Mouse (Mus musculus) left cerebral cortex, adult 11 months (tissue): ENCODE measurements at regions not wholly inside any gene's neighbourhood (a gene's known extent, or its start where the extent isn't known, plus 50 kb on each side); places are given as distances from the start of the nearest gene placed in this dataset.
"Not testable (repeated sequence)": the region's sequence is repeated elsewhere in the genome, so short reads cannot be mapped to it uniquely, and the experiment has no call there.

Source experiments
- DNase-seq: peaks from one replicate; pipeline ENCODE4 v3.0.0; 2022; ENCODE audit warnings: low spot score

GRCm38 (mm10) chr4:153830491-153830890 is 126.5 kb upstream of the A430005L14Rik start:
- DNase-seq: no peak

- DNase-seq: not testable (repeated sequence)
Observed at GRCm38 (mm10) chr4:153831251-153831650, 125.8 kb upstream of the A430005L14Rik start.

- DNase-seq: no peak
Observed at GRCm38 (mm10) chr4:153832151-153832550, 124.9 kb upstream of the A430005L14Rik start.

- DNase-seq: no peak
Observed at GRCm38 (mm10) chr4:153844766-153845165, 112.3 kb upstream of the A430005L14Rik start.

GRCm38 (mm10) chr4:153848274-153848673 is 108.8 kb upstream of the A430005L14Rik start:
- no peak for DNase-seq

GRCm38 (mm10) chr4:153850186-153850585 is 106.9 kb upstream of the A430005L14Rik start:
- DNase-seq: no peak

- DNase-seq: no peak
Observed at GRCm38 (mm10) chr4:153854084-153854747, 102.8 kb upstream of the A430005L14Rik start.

GRCm38 (mm10) chr4:153854748-153855092 is 102.3 kb upstream of the A430005L14Rik start:
- no peak for DNase-seq

- no peak for DNase-seq
Observed at GRCm38 (mm10) chr4:153861420-153861819, 95.6 kb upstream of the A430005L14Rik start.

GRCm38 (mm10) chr4:153862121-153862660 is 94.8 kb upstream of the A430005L14Rik start:
- DNase-seq: no peak

- DNase-seq: no peak
Observed at GRCm38 (mm10) chr4:153872346-153872745, 84.7 kb upstream of the A430005L14Rik start.

GRCm38 (mm10) chr4:153875036-153875435 is 82.0 kb upstream of the A430005L14Rik start:
- DNase-seq: not testable (repeated sequence)

- DNase-seq: no peak
Observed at GRCm38 (mm10) chr4:153876954-153877642, 79.9 kb upstream of the A430005L14Rik start.

- DNase-seq: no peak
Observed at GRCm38 (mm10) chr4:153883057-153883456, 74.0 kb upstream of the A430005L14Rik start.

- DNase-seq: no peak
Observed at GRCm38 (mm10) chr4:153884044-153884443, 73.0 kb upstream of the A430005L14Rik start.

- no peak for DNase-seq
Observed at GRCm38 (mm10) chr4:153885836-153886235, 71.2 kb upstream of the A430005L14Rik start.

GRCm38 (mm10) chr4:153890130-153890529 is 66.9 kb upstream of the A430005L14Rik start:
- no peak for DNase-seq

GRCm38 (mm10) chr4:153899721-153900120 is 57.3 kb upstream of the A430005L14Rik start:
- DNase-seq: no peak

GRCm38 (mm10) chr4:153905076-153905475 is 52.0 kb upstream of the A430005L14Rik start:
- no peak for DNase-seq

- DNase-seq: no peak
Observed at GRCm38 (mm10) chr4:153905511-153905910, 51.5 kb upstream of the A430005L14Rik start.
